Mouse (Mus musculus) lung, postnatal 36 days (tissue): ENCODE data around the gene Zfp784.
"Not testable (repeated sequence)": the region's sequence is repeated elsewhere in the genome, so short reads cannot be mapped to it uniquely, and the experiment has no call there.

Experiments used
- DNase-seq: peaks from one replicate; pipeline ENCODE4 v3.0.0; 2022; ENCODE audit warnings: mixed read lengths

Gene Zfp784

DNA sequence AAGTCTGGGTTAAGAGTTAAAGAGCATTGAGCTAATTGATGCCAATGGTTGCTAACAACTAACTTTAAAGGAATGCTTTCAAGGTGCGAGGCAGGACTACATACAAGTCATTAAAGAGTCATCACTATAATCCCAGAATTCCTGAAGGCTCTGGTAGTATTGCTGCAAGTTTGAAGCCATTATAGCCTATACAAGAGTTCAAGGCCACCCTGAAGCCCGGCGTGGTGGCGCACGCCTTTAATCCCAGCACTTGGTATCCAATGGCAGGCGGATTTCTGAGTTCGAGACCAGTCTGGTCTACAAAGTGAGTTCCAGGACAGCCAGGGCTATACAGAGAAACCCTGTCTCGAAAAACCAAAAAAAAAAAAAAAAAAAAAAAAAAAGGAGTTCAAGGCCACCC, 18.7 kb downstream of the Zfp784 start:
- DNase-seq: not testable (repeated sequence)

DNA sequence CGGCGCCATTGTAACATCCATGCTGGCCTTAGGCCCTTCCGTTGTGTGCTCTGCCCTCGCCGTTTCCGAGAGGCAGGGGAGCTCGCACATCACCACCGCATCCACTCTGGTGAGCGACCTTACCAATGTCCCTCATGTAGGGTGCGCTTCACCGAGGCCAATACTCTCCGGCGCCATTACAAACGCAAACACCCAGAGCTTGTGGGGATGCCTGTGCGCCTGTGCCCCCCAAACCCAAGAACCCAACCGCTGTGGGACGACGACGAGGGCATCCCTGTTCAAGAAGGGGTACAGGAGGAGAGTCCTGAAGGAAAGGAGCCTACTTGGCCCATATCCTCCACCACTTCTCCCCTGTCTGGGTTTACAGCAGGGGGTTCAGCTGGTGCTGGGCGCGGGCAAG, 20.3 kb downstream of the Zfp784 start:
- DNase-seq: no peak

DNA sequence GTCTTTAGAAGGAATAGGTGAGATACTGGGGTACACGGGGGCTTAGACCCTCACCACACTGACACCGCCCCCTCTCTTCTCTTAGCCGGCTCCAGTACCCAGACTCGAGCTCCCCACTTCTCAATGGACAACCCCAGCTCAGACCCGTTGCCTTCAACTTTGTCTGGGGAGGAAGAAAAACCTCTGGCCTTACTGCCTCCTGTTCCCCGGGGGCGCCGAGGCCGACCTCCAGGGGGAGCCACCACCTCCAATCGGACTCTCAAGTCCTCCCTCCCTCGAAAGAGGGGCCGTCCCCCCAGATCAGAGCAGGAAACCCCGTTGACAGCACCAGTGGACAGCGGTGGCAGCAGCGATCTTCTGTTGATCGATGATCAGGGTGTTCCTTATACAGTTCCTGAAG, 20.9 kb downstream of the Zfp784 start:
- no peak for DNase-seq

DNA sequence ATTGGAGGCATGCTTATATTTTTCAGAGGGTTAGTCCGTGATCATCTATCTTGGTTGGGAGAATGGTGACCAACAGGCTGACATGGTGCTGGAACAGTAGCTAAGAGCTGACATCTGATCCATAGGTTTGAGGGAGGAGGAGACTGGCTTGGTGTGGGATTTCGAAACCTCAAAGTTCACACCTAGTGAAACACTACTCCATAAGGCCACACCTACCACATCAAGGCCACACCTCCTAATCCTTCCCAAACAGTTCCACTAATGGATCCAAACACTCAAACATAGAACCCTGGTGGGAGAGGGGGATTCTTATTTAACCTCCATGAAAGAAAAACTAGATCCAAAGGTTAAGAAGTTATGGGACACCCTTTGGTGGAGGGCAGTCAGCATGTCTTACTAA, 21.3 kb downstream of the Zfp784 start:
- DNase-seq: no peak

DNA sequence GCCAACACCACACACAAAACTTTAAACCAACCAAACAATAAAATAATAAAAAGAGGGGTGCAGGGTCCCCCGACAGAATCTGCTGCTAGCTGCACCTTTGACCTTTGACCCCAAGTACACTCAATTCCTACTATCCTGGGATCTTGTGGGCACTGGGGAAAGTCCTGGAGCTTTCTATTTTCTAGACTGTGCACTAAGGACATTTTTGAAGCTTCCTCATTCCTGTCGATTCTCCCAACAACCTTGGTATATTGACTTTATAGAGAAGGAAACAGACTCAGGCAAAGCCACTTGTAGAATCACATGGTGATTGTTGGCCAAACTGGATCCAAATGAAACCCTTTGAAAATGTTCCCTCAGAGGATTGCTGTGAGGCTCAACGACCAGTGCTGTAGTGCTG, 22.2 kb downstream of the Zfp784 start:
- DNase-seq: no peak

DNA sequence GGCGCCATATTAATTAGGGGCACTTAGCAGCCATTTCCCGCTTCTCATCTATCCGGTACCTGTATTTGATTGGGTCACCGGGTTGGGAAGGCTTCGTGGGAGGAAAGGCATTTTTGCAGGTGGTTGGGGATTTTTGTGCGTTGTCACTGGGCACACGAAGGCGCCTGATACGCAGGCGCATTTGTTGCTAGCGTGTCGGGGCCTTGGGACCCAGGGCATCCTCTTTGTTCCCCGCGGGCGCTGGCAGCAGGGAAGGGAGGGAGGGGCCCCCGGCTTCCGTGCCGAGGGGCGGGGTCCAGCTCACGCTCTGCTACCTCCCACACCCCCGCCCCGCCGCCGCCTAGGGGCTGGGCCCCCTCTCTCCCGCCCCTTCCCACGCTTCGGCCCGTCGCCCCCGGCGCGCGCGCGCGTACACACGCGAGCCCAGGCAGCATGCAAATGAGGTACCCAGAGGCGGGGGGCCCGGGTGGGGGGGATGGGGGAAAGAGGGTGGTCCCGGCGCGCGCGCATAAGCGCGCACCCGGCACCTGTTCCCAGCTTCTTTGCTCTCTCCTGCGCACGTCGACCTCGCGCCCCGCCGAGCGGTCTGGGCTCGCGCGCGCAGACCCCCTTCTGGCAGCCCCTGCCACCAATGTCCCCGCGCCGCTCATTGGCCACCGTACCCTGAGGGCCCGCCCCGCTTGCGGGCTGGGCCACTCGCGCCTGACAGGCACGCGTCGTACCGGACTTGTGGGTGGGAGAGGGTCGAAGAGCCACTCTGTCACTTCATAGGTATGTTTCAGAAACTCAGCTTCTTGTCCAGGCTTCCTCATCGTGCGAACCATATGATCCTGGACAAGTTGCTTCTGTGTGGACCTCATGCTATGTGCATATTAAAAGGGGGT, 22.9 kb downstream of the Zfp784 start, which contains the start of gene Gm44973:
TSS of gene Gm44973 (plus strand) at position 379 of the 884 bp plus-strand sequence.
- peak; percentile 95 for DNase-seq

DNA sequence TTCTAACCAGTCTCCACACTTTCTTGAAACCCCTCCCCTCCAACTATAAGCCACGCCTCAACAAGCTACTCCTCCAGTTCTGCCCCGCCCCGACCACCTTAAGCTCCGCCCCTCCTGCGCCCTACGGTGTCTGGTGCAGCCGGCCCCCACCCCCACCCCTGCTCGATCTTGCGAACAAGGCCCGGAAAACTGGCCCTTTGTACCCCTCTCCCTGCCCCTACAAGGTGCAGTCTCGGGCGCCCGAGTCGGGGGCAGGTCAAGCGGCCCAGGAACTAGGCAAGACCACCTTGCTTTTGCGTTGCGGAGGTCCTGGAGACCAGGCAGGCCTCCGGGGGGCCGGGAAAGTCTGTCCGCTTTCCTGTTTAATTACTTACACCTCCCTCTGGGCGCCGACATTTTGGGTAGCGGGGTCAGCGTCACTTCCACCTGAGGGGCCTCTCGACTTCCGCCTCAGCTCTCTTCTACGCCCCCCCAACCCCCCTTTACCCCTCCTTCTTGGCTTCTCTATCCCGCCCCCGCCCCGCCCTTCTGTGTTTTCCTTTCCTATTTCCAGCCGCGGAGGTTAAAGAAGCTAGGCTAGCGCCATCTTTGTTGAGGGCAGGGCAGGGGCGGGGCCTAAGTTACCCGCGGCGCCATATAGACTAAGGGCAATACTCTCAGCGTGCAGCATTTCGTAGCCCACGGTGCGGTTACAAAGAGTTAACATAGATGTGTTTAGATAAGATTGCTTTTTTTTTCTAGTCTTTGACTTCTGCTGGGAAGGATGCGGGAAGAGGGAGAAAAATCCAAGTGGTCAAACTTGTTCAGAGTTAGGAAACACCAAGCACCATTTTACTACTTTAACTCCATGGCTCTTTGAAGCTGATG, 23.8 kb downstream of the Zfp784 start, which contains the start of the genes Zfp524 and Fiz1:
TSS of gene Zfp524 (plus strand) at position 165 of the 867 bp plus-strand sequence.
TSS of gene Fiz1 (minus strand) at position 447 of the 867 bp plus-strand sequence.
- peak; percentile 99 for DNase-seq

DNA sequence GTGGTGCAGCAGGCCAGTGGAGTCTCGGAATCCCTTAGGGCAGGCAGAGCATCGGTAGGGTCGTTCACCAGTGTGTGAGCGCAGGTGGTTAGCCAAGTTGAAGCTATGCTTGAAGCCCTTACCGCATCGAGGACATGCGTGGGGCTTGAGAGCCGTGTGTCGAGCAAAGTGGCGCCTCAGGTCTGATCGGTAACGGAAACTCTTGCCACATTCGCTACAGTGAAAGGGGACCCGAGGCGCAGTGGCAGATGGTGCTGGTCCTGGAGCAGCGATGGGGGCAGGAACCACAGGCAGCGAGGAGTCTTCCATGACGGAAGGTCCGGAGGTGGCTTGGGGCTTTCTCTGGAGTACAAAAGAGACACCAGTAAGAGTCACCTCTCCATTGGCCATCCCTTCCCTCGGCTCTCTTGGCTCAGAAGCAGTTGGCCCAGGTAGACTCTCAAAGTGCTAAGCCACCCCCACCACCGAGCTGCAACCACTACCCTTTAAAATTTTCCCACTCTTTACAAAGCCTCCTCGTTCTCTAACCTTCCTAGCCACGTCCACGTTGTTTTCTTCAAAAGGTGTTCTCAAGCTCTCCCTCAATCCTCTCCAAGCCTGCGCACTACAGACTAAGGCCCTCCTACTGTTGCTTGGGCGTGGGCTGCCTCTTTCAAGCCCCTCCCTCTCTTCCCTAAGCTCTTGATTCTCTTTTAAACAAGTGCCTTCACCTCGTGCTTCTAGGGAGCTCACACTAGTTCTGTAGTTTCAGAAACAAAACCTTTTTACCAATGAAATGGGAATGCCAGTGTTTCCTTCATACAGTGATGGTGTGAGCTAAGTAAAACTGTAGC, 25.3 kb downstream of the Zfp784 start:
- peak; percentile 69 for DNase-seq

DNA sequence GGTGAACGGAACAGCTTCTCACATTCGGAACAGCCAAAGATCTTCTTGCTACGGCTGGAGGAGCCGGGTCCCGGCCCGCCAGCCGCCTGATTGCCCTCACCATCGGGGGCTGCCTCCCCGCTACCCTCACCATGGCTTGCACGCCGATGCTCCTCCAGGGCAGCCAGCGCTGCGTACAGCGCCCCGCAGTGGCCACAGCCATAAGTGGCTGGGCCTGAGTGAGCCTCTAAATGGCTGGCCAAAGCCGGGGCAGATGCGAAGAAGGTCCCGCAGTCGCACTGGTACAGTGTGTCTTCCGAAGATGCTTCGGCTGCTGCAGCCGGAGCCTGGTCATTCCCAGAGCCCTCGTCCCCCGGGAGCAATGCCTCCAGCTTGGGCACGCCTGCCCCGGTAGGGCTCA, 30.0 kb downstream of the Zfp784 start:
- DNase-seq: no peak

DNA sequence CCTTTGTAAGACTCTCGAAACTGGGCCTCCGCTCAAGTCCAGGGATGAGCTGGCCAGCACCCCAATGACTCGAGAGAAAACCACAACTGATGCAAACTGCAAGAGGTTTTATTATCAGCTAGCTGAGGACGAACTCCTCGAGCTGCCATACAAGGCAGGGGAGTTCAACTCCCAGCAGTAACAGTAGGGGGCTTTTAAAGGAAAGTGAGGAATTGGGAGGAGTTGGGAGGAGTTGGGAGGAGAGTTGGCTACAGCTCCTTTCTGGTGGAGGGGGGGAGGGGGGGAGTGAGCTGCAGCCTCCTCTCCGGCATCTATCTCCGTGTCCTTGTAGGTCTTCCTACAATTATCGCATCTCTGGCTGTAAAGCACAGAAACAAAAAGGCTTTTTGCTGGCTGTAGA, 35.4 kb downstream of the Zfp784 start:
- DNase-seq: not testable (repeated sequence)

DNA sequence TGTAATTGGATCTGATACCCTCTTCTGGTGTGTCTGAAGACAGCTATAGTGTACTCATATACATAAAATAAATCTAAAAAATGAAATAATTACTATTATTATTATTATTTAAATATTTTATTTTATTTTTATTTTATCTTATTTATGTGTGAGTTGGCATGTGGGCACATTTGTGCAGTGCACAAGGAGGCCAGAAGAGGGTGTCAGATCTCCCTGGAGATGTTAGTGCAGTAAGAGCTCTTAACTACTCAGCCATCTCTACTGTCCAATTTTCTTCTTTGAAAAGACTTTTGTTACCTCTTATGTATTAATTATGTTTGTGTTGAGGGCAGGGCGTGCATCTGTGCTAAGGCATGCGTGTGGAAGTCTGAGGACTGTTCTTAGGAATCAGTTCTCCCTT, 38.4 kb downstream of the Zfp784 start:
- DNase-seq: peak; percentile 68

DNA sequence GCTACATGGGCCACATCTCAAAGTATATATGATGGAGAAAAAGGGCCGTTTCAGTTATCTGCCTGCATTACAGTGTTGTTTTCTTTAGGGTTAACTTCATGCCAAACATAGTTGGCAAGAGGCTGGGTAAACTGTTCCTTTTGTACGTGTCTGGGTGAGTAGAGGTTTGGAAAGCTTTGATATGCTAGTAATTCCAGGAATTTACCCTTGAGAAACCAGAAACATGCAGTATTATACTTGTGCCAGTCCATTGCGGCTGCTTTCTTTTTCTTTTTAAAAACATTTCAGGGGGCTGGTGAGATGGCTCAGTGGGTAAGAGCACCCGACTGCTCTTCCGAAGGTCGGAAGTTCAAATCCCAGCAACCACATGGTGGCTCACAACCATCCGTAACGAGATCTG, 41.3 kb downstream of the Zfp784 start:
- peak; percentile 34 for DNase-seq

DNA sequence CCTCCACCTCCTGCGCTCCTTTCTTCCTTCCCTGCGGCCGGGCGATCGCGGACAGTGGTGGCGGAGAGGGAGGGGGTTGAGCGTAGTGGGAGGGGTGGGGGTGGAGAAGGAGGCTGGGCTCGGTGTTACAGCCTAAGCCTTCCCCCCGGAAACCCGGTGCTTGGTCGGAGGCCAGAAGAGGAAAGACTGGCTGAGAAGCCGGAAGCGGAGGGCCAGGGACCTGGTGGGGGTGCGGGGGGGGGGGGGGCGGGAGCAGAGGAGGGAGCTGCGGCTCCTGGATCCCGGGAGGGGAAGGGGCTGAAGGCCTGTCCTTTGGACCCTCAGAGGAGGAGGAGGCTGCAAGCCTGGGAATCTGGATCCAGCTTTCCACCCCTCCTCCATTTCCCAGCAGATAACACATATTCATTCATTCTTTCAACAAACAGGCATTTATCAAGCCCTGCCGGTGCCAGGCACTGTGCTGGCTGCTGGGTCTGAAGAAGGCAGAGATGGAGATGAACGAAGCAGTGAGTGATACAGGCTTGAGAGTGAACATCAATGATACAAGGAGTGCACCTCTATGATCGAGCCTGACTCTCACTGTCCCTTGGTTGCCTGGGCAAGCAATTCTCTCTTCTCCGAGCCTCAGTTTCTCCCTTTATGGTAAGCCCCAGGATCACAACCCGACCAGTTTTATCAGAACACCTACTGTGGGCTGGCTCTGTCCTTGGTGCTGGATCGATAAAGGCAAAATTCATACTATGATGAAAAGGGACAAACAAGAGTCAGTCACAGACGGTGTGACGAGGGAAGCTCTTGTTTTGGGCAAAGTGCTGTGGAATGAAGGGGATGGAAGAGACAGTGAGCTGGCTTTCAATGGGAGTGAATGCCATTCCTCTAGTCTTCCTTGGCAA, 42.0 kb downstream of the Zfp784 start, which contains the start of gene Zfp579:
TSS of gene Zfp579 (minus strand) at position 156 of the 893 bp plus-strand sequence.
- peak; percentile 92 for DNase-seq

DNA sequence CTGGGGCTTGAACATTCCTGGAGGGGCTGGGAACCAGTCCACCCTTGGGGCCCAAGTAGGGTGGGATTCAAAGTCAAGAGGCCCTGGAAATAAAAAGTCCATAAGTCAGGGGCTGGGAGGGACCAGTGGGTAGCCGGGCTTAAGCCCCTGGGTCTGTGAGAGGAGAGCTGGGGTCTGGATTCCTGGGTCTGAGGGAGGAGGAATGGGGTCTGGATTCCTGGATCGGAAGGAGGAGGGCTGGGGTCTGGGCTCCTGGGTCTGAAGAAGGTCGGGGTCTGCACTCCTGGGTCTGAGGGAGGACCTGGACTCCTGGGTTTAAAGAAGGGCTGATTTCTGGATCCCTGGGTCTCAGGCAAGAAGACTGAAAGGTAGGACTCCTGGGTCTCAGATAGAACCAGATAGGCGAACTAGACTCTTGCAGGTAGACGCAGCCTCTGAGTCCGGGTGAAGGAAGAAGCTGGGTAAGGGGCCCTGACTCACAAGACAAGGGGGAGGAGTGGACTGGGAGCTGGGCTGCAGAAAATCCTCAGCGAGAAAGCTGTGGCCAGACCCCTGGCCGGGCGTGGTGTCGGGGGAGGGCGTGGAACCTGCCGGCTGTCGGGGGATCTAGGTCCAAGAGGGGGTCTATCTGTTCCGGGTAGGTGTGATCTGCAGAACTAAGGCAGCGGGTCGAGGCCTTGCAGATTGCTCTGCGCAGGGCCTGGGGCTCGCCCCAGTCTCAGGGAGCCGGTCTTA, 42.8 kb downstream of the Zfp784 start:
- DNase-seq: no peak

DNA sequence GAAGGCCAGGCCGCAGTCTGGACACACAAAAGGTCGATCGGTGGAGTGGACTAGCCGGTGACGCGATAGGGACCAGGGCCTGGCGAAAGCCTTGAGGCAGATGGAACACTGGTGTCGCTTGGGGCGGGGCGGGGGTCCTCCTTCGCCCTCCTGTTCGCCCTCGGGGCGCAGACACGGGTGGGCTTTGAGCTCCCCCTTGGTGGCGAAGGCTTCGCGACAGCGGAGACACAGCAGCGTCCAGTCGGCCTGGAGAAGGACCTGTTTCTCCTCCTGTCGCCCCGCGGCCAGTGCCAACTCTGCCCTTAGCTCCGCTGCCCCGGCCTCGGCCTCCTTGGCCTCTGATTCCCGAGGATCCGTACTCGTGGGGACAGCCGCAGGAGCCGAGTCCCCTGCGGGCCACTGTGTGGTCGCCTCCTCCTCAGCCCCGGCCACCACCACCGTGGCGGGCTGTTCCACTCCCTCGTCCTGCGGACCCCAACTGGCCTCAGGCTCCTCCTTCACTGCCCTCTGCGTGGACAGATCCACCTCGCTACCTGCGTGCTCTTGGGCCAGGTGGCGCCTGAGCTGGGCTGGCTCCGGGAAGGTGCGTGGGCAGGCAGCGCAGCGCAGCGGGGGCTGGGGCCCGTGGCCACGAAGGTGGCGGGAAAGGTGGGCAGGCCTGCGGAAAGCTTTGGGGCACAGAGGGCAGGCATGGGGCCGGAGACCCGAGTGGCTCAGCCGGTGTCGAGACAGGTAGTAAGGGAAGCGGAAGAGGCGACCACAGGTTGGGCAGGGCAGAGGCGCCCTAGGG, 44.1 kb downstream of the Zfp784 start:
- no peak for DNase-seq

DNA sequence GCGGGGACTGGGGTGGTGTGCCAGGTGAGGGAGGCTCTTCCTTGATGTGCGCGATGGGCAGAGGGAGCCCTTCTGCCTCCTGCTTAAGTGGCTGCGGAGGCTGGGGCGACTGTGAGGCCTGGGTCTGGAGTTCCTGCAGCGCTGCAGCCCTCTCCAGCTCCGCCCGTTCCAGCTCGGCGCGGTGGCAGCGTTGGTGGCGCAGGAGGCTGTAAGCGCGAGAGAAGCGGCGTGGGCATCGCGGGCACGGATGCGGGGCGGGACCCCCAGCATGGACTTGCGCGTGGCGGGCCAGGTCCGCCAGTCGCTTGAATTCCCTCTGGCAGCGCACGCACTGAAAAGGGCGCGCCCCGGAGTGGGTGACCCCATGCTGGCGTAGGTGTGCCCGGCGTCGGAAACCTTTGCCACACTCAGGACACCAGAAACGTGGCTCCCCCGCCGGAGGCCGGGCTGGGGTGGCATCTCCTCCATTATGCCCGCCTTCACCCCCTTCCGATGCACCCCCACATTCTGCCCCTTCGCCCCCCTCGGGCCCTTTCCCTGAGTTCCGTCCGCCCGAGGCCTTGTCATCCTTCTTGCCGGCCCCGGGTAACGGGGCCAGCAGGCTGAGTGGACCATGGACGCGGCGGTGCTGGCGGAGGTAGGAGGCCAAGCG, 44.8 kb downstream of the Zfp784 start:
- no peak for DNase-seq

DNA sequence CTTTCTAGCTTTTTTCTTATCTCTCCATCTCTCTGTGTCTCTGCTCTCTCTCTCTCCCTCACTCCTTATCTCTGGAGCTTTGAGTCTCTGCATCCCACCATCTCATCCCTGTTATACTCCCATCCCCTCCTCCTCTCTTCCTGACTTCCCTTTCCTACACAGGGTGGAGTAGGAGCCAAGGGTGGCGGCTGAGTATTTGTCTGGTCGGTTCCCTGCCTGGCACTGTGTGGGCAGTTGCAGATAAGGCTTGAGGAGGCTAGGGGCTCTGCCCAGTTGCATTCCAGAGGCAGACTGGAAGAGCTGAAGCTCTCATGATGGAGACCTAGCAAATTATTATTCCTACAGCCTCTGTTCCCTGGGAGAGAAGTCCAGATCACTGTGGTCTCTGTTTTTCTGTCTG, 50.0 kb downstream of the Zfp784 start:
- no peak for DNase-seq
